Mouse (Mus musculus) myocyte (in vitro differentiated cells): ENCODE measurements around the gene Tenm2.

Experiments
- POLR2A ChIP-seq: IDR thresholded peaks from one replicate; pipeline ENCODE4 v1.6.1; 2011; ENCODE audit warnings: low read depth, mild to moderate bottlenecking, control low read depth, moderate library complexity; ENCODE audit not compliant: insufficient read length
- USF1 ChIP-seq: IDR thresholded peaks from one replicate; pipeline ENCODE4 v1.6.1; 2011; ENCODE audit warnings: low read depth, mild to moderate bottlenecking, control low read depth, moderate library complexity

DNA sequence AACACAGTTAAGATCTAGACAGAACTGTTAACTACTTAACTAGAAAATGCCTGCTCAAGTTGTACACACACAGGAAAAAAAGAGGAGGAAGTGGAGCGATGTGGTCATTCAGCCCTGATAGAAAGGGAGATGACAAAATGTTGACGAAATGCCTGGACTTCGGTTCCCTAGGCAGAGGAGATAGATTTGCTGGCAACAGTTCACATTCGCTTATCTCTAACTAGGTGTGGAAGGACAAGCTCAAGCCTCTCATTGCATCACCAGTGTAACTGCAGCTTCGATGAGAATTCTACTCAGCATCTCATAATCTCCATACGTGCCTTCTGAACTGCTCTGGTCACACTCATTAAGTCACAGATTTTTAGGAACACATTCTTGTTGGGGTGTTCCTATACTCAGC, 91.8 kb downstream of the Tenm2 start:
- no peak for TF ChIP-seq POLR2A
- TF ChIP-seq USF1, result no peak
